Mouse (Mus musculus) kidney, postnatal 36 days (tissue): Measurements from ENCODE around the gene Cc2d1a.

Source experiments
- DNase-seq, 2 experiments: peaks; one replicate each; pipeline ENCODE4 v3.0.0; 2021 to 2022; ENCODE audit warnings: mixed read lengths in 2 of 2

Gene Cc2d1a

GRCm38 (mm10) chr8:84147769-84148530 lies at the start of gene Cc2d1a, which contains the start of gene 4930432K21Rik:
Gene Cc2d1a, minus strand, starts transcription at chr8:84147936.
Gene 4930432K21Rik, plus strand, starts transcription at chr8:84148025.
- DNase-seq, result peak; percentile 97

DNA sequence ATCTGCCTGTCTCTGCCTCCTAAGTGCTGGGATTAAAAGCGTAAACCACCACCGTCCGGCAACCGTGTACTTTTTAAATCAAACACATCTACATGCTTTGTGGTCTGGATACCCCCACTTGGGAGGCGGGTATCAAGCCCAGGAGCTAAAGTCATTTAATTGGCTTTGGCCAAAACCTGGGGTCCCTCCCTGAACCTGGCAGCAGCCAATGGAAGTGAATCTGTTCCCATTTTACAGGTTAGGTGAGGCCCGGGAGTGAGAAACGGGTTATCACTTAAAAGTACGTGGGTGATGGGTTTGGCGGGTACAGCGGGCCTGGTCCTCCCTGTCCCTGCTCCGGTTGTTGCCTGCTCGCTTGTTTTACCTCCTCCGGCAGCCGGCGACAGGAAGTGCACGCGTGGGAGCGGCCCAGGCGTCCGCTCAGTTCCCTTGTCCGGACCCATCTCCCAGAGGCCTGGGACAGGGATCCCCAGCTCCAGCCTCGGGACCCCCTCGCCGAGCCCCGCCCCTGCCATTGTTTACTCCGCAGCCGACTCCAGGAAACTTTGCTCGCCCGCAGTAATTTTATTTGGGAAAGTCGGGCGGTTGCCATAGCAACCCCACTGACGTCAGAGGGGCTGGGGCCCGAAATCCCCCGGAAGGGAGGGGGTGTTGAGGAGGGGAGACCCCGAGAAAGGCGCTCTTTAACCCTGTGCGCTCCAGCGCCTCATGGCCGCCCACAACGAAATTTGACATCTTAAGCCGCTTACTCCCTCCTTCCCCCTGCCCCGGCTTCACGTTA lies 49.6 kb upstream of the Cc2d1a start:
- peak; percentile 90 to 91 for DNase-seq

DNA sequence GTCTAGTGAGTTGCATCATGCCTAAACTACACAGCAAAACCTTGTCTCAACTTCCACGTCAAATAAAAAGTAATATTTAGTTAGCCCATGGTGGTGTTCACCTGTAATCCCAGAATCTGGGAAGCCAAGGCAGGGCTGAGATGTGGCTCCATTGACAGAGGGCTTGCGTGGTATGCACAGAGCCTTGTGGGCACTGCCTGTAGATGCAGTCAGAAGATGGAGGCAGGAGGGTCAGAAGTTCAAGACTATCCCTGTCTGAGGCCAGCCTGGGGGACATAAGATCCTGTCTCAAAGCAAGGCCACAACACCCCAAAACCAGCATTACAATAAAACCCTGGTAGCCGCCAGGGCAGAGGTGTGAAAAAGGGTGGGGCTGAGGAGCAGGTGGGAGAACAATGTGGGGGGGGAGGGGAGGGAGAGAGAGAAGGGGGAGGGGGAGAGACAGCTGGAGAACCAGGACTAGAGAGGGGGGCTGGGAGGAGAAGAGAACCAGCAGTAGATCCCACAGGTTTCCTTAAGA lies 46.5 kb upstream of the Cc2d1a start:
- no peak for DNase-seq

GRCm38 (mm10) chr8:84193566-84193965 lies 45.8 kb upstream of the Cc2d1a start:
- no peak for DNase-seq

DNA sequence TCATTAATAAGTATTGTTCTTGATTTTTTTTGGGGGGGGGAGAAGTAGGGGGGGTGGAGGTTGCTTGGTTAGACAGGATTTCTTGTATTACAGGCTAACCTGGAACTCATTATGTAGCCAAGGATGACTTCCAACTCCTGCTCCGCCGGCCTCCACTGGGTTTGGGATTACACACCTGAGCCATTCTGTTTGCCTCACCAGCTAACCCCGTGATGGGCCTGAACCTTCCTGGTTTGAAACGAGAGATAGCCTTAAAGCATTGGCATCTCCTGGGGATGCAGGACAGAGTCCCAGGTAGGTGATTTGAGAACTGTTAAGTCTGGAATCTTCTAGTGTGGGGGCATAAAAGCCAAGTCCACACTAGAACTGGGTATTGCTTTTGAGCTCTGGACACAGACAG lies 45.4 kb upstream of the Cc2d1a start:
- no peak for DNase-seq

- peak; percentile 72 to 90 for DNase-seq
Measured at GRCm38 (mm10) chr8:84192555-84192954, 44.8 kb upstream of the Cc2d1a start.

DNA sequence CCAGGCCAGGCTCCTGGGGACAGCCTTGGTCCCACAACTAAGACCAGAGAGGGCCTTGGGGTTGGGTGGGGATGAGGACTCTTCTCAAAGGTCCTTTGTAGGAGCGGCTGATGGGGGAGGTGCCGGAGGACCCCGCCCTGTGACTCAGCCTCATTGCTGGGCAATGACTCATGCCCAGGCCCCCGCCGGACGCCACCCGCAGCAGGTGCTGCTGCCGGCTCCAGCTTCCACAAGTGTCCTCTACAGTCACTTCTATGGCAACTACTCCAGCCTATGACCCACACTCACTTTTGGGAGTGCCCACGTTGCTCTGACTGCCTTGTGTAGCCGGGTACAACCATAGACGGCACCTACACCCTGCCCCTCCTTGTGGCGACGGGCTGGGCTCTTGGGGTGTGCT lies 44.3 kb upstream of the Cc2d1a start:
- peak; percentile 74 to 80 for DNase-seq

GRCm38 (mm10) chr8:84190191-84190867 lies 42.6 kb upstream of the Cc2d1a start:
- DNase-seq, result peak in 1 of 2 experiments; percentile 41

DNA sequence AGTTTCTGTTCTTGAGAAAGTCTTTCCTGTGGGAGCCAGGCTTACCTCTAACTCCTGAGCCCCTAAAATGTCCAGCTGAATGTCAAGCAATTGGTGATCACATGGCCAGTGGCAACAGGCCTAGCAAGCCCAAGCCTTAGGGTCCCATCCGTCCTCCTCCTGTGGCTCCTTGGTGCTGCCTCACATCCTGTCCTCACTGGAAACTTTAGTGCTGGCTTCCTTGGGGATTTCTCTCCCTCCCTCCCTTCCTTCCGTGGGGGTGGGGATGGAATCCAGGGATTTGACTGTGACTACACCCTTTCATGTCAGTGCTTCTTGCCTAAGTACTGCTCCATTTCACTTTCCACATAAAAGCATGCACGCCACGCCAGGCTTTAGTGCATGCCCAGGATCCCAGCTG lies 41.9 kb upstream of the Cc2d1a start:
- DNase-seq, result peak; percentile 76 to 85

DNA sequence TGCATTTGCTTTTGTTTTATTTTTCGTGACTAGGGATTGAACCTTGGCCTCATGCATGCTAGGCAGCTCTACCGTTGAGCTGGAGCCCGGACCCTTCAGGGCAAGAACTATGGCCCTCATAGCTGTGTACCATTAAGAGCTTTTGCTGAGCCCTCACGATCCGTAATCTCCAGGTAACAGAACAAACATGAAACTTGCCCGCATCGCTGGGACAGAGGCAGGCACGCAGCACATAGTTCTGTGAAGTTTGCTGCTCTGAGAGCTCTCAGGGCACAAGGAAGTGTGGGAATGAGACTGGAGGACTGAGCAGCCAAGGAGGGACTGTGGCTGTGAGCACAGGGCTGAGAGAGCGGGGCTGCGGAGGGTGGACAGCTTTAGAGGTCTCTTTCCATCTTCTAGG lies 40.9 kb upstream of the Cc2d1a start:
- no peak for DNase-seq

DNA sequence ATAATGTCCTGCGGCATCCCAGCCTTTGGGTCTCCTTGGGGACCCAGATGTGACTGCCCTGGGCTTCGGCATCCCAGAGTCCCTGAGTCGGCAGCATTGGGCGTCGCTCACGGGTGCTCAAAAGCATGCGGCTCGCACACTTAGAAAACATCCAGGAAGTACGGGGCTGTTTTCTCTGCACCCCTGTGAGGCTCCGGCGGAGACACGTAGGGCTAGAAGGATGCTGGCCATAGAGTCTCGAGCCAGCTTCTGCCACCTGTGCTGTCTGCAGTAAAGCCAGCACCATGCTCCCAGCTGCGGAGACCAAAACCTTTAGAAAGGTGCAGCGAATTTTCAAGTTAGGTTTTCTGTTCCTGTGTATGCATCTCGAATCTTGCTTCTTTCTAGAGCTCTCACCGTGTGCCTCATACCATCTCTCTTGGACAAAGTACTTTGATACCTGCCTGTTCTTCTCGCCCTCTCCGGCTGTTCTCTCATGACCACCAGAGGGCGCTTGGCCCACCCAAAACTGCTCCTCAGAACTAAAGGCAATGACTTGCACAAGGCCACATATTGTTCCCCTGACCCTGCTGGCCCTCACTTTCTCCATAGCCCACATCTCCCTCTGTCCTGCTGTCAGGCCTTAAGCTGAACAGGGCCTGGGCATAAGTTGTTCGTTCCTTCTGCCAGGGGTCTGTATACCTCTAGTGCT lies 39.5 kb upstream of the Cc2d1a start:
- peak in 1 of 2 experiments; percentile 81 for DNase-seq

GRCm38 (mm10) chr8:84186547-84186946 lies 38.8 kb upstream of the Cc2d1a start:
- DNase-seq, result peak; percentile 85

DNA sequence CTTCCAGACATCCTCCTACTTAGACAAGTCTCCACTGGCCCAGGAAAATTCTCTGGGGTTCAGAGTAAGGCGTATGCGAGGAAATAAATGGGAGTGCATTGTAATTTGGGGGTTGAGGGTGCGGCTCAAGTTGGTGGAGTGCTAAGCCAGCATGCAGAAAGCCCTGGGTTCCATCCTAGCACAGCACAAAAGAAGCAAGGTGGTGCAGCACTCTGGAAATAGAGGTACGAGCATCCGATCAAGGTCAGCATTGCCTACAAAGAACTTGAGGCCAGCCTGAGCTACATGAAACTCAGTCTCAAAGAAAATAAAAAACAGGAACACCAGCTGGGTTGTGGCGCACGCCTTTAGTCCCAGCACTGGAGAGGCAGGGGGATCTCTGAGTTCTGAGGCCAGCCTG lies 37.4 kb upstream of the Cc2d1a start, which contains the start of gene Nanos3:
Nanos3 (minus strand) TSS at position 101 of the 400 bp plus-strand sequence.
- no peak for DNase-seq

DNA sequence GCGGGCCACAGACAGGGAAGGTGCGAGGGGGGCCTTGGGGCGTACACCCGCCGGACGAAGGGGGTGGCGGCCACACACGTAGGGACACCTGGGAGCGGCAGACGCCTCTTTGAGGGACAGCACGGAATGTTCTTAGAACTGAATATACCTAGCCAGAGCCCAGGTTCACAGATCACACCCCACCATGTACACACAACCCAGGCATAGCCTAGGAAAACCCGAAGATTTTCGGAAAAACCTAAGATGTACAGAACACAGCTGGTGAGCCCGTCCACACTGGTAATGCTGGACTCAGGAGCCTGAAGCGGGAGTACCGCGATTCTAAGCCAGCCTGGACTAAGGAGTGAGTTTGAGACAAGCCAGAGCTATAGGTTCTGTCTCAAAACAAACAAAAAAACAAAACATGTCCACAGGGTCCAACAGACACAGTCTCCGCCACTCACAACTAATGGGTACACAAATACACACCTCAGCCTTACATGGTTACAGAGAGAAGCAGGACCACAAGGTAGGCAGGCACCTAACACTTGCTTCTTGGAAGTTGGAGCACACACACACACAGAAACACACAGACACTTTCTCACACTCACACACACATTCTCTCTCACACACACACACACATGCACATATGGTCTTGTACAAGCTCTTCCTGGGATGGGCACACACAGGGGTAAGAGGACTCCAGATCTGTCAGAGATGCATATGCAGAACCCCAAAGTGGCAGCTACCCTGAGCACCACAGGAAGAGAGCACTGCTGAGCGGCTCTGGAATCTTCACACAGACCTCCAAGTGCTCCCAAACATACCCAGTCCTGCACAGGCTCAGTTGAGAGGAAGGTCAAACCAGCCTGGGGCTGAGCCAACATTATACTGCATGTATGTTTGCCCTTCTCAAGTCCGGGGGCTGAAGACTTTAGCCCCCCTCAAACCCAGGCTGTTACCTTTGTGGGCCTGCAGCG lies 36.6 kb upstream of the Cc2d1a start:
- no peak for DNase-seq

- peak in 1 of 2 experiments; percentile 47 for DNase-seq
Measured at GRCm38 (mm10) chr8:84183261-84184084, 35.7 kb upstream of the Cc2d1a start.

GRCm38 (mm10) chr8:84182833-84183232 lies 35.1 kb upstream of the Cc2d1a start:
- no peak for DNase-seq

GRCm38 (mm10) chr8:84180530-84181190 lies 32.9 kb upstream of the Cc2d1a start:
- DNase-seq, result peak in 1 of 2 experiments; percentile 59

GRCm38 (mm10) chr8:84179946-84180345 lies 32.2 kb upstream of the Cc2d1a start:
- DNase-seq, result no peak

DNA sequence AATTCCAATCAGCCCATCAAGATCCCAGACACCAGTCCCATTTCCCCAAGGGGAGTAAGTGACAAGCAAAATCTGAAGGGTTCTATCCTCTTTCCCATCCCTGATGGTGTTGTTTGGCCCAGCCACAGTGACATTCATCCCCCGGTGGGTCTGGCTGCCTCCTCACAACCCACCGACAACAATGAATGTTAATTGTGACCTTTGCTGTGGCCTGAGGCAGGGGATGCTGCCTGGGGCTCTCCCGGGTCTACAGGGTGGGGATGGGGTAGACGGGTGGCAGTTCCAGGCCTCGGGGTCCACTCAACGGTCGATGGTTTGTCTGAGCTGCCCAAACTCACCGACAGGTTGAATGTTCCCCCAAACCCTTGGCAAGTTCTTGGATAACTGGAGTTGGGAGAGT lies 30.9 kb upstream of the Cc2d1a start:
- DNase-seq, result no peak

DNA sequence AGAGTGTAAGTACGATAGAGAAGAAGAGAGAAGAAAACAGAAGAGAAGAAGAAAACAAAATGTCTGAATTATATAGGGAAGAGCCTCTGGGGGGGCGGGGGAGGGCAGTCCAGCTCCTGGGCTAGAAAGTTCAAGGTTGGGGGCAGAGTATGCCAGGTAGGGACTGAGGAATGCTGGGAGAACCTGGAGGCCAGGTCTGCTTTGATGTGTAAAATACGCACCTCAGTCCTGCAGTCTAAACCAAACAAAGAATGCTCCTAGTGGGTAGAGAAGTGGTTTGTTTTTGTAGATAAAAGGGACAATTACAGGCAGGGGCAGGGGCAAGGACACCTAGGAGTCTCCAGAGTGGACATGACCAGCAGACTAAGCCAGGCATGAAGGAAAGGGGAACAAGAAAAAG lies 29.7 kb upstream of the Cc2d1a start:
- DNase-seq, result no peak
